Mouse (Mus musculus) MEL (cell line): ENCODE results near the gene Snd1. TPM values are rescaled to one million over a fixed set of nuclear protein-coding genes. Genes with fewer than 3 reads are reported as not detected.

Source experiments
- DNase-seq: peaks from one replicate; pipeline ENCODE4 v3.0.0; 2011; ENCODE audit warnings: low read depth, low spot score
- H3K27ac ChIP-seq: 2 replicates; pipeline ENCODE4 v1.5.1; 2012; ENCODE audit warnings: low read depth, mild to moderate bottlenecking, control low read depth, low read length, moderate library complexity; ENCODE audit not compliant: control insufficient read depth
- H3K27me3 ChIP-seq, 2 experiments: fragments of 150-350 bp in 1 of 2; sonication (generic) in 1 of 2; 2 replicates each; pipeline ENCODE4 v1.6.1; 2012; ENCODE audit warnings: low read length in 2 of 2, mild to moderate bottlenecking in 2 of 2, improper control_type of control experiment in 1 of 2, moderate library complexity in 1 of 2; ENCODE audit not compliant: insufficient read depth in 2 of 2, control insufficient read depth in 1 of 2
- H3K36me3 ChIP-seq, 2 experiments: 2 replicates each; pipeline ENCODE4 v1.6.1; 2012 to 2014; ENCODE audit warnings: low read length in 2 of 2, improper control_type of control experiment in 1 of 2, inconsistent platforms in 1 of 2, mild to moderate bottlenecking in 1 of 2; ENCODE audit not compliant: insufficient read depth in 2 of 2, control insufficient read depth in 1 of 2
- H3K4me1 ChIP-seq, 2 experiments: fragments of 150-350 bp in 1 of 2; sonication (generic) in 1 of 2; 2 replicates each; pipeline ENCODE4 v1.6.1; 2012; ENCODE audit warnings: low read length in 2 of 2, improper control_type of control experiment in 1 of 2, mild to moderate bottlenecking in 1 of 2; ENCODE audit not compliant: insufficient read depth in 2 of 2, control insufficient read depth in 1 of 2
- H3K4me3 ChIP-seq, 2 experiments: fragments of 150-350 bp in 1 of 2; sonication (generic) in 1 of 2; 2 replicates each; pipeline ENCODE4 v1.5.1; 2012; ENCODE audit warnings: low read depth in 2 of 2, low read length in 2 of 2, mild to moderate bottlenecking in 2 of 2, moderate library complexity in 2 of 2, control low read depth in 1 of 2, improper control_type of control experiment in 1 of 2; ENCODE audit not compliant: control insufficient read depth in 1 of 2, insufficient read depth in 1 of 2
- H3K79me2 ChIP-seq: 2 replicates; pipeline ENCODE4 v1.6.1; 2012; ENCODE audit warnings: mild to moderate bottlenecking, low read length, moderate library complexity; ENCODE audit not compliant: control insufficient read depth, poor library complexity, insufficient read depth
- H3K9ac ChIP-seq: 2 replicates; pipeline ENCODE4 v1.6.1; 2012; ENCODE audit warnings: low read depth, mild to moderate bottlenecking, control low read depth, low read length, moderate library complexity; ENCODE audit not compliant: control insufficient read depth, poor library complexity, severe bottlenecking
- H3K9me3 ChIP-seq: fragments of 150-350 bp; sonication (generic); replicated peaks from 2 replicates; pipeline ENCODE4 v1.6.1; 2012; ENCODE audit warnings: mild to moderate bottlenecking, low read length, improper control_type of control experiment, moderate library complexity; ENCODE audit not compliant: insufficient read depth
- BHLHE40 ChIP-seq: IDR thresholded peaks from 2 replicates; pipeline ENCODE4 v1.6.1; 2012; ENCODE audit warnings: low read depth, mild to moderate bottlenecking, inconsistent platforms, low read length, improper control_type of control experiment, borderline replicate concordance
- CHD1 ChIP-seq: IDR thresholded peaks from 2 replicates; pipeline ENCODE4 v1.6.1; 2012; ENCODE audit warnings: low read depth, mild to moderate bottlenecking, inconsistent platforms, low read length, improper control_type of control experiment
- ELF1 ChIP-seq: IDR thresholded peaks from 2 replicates; pipeline ENCODE4 v1.6.1; 2014; ENCODE audit warnings: low read depth, mild to moderate bottlenecking, inconsistent platforms, low read length, improper control_type of control experiment, moderate library complexity
- ETS1 ChIP-seq: IDR thresholded peaks from 2 replicates; pipeline ENCODE4 v1.6.1; 2012; ENCODE audit warnings: low read depth, mild to moderate bottlenecking, inconsistent platforms, low read length, improper control_type of control experiment, moderate library complexity
- GABPA ChIP-seq: IDR thresholded peaks from 2 replicates; pipeline ENCODE4 v1.6.1; 2012; ENCODE audit warnings: low read depth, mild to moderate bottlenecking, inconsistent platforms, low read length, improper control_type of control experiment, moderate library complexity
- GATA1 ChIP-seq: IDR thresholded peaks from 2 replicates; pipeline ENCODE4 v1.6.1; 2011; ENCODE audit warnings: low read depth, low read length, improper control_type of control experiment
- JUND ChIP-seq: IDR thresholded peaks from 2 replicates; pipeline ENCODE4 v1.6.1; 2011; ENCODE audit warnings: low read depth, mild to moderate bottlenecking, improper control_type of control experiment, low read length
- KAT2A ChIP-seq: conservative IDR thresholded peaks from 2 replicates; pipeline ENCODE4 v1.6.1; 2012; ENCODE audit warnings: low read depth, low read length, improper control_type of control experiment, inconsistent platforms
- MYC ChIP-seq: IDR thresholded peaks from 2 replicates; pipeline ENCODE4 v1.6.1; 2011; ENCODE audit warnings: low read depth, mild to moderate bottlenecking, low read length, improper control_type of control experiment, moderate library complexity
- NELFE ChIP-seq: IDR thresholded peaks from 2 replicates; pipeline ENCODE4 v1.6.1; 2011; ENCODE audit warnings: low read depth, low read length, improper control_type of control experiment
- POLR2A ChIP-seq, 2 experiments: IDR thresholded peaks; 2 replicates each; pipeline ENCODE4 v1.6.1; 2011 to 2012; ENCODE audit warnings: low read length in 2 of 2, mild to moderate bottlenecking in 2 of 2, control low read depth in 1 of 2, improper control_type of control experiment in 1 of 2, low read depth in 1 of 2, moderate library complexity in 1 of 2; ENCODE audit not compliant: control insufficient read depth in 1 of 2, insufficient read depth in 1 of 2, poor library complexity in 1 of 2
- POLR2AphosphoS5 ChIP-seq: IDR thresholded peaks from 2 replicates; pipeline ENCODE4 v1.6.1; 2012; ENCODE audit warnings: low read depth, borderline replicate concordance, mild to moderate bottlenecking, inconsistent platforms, low read length, moderate library complexity, mixed read lengths
- RAD21 ChIP-seq: IDR thresholded peaks from 2 replicates; pipeline ENCODE4 v1.6.1; 2011; ENCODE audit warnings: mild to moderate bottlenecking, low read depth, low read length, improper control_type of control experiment
- RCOR1 ChIP-seq: IDR thresholded peaks from 2 replicates; pipeline ENCODE4 v1.6.1; 2012; ENCODE audit warnings: low read depth, mild to moderate bottlenecking, inconsistent platforms, low read length, improper control_type of control experiment
- SMC3 ChIP-seq: IDR thresholded peaks from 2 replicates; pipeline ENCODE4 v1.6.1; 2011; ENCODE audit warnings: low read depth, low read length, improper control_type of control experiment
- TAL1 ChIP-seq: IDR thresholded peaks from 2 replicates; pipeline ENCODE4 v1.6.1; 2012; ENCODE audit warnings: mild to moderate bottlenecking, inconsistent platforms, low read length, moderate library complexity, mixed read lengths
- TBP ChIP-seq: IDR thresholded peaks from 2 replicates; pipeline ENCODE4 v1.8.0; 2011; ENCODE audit warnings: low read depth, low read length, improper control_type of control experiment
- ZNF384 ChIP-seq: IDR thresholded peaks from 2 replicates; pipeline ENCODE4 v1.6.1; 2012; ENCODE audit warnings: low read depth, mild to moderate bottlenecking, inconsistent platforms, low read length, improper control_type of control experiment
- polyA plus RNA-seq, 2 experiments: library from polyadenylated mRNA; stranded (reverse) in 1 of 2; unstranded in 1 of 2; fragments of >175 nt in 1 of 2; fragments of >200 nt in 1 of 2; gene quantifications; 2 replicates each; pipeline versions ENCODE4 v1.2.1 to v1.2.4; 2012; ENCODE audit warnings: low replicate concordance in 2 of 2, low read depth in 1 of 2; ENCODE audit not compliant: insufficient read length in 2 of 2, insufficient read depth in 1 of 2, missing spikeins in 1 of 2
- total RNA-seq: library from RNA; depleted of rRNA; stranded (reverse); fragments of 300-350 nt; gene quantifications from 2 replicates; pipeline ENCODE4 v1.2.3, GENCODE M21; 2012

Gene Snd1
- total and polyA plus RNA-seq, 3 experiments, result 192 to 280 TPM; not detected in 1

- no peak overlapping the region for H3K27ac ChIP-seq
- TF ChIP-seq KAT2A, result no peak
- TF ChIP-seq TAL1, result no peak
- no peak for TF ChIP-seq SMC3
- no peak for TF ChIP-seq GABPA
- no peak for TF ChIP-seq CHD1
- no peak for TF ChIP-seq ELF1
- TF ChIP-seq POLR2AphosphoS5, result no peak
- no peak for TF ChIP-seq GATA1
- TF ChIP-seq RAD21, result no peak
- no peak for TF ChIP-seq ZNF384
- TF ChIP-seq TBP, result no peak
- TF ChIP-seq JUND, result no peak
- TF ChIP-seq NELFE, result no peak
- TF ChIP-seq ETS1, result no peak
- no peak overlapping the region for H3K9ac ChIP-seq
- H3K36me3 ChIP-seq, result peaks cover 0 to 46% of the 10 kb centered on the region in 2 experiments; a peak in 2 of 4 replicates
- H3K4me1 ChIP-seq, result no peaks in the 10 kb centered on the region
- H3K79me2 ChIP-seq, result no peaks in the 10 kb centered on the region
- no peaks in the 10 kb centered on the region for H3K27me3 ChIP-seq
- DNase-seq, result no peak
- H3K4me3 ChIP-seq, result no peak overlapping the region
- H3K9me3 ChIP-seq, result no peaks in the 10 kb centered on the region
These were observed 74.4 kb downstream of the Snd1 start for GRCm38 (mm10) chr6:28549374-28549773.

GRCm38 (mm10) chr6:28550255-28551004, 75.5 kb downstream of the Snd1 start:
- no peak for DNase-seq
- no peaks in the 10 kb centered on the region for H3K9me3 ChIP-seq
- H3K4me1 ChIP-seq, result no peaks in the 10 kb centered on the region
- H3K4me3 ChIP-seq, result no peak overlapping the region
- TF ChIP-seq POLR2A (IDR thresholded peaks at IDR 0.05; ENCODE audit: control insufficient read depth in 1 of 2, insufficient read depth in 1 of 2, low read depth in 1 of 2, low read length in 2 of 2, poor library complexity in 1 of 2) (no peak; a peak in 1 of 4 replicates), JUND (no peak), RCOR1 (no peak), TAL1 (no peak), CHD1 (no peak), GATA1 (no peak), GABPA (no peak), MYC (no peak), BHLHE40 (no peak), ZNF384 (no peak)
- H3K9ac ChIP-seq, result no peak overlapping the region
- no peaks in the 10 kb centered on the region for H3K79me2 ChIP-seq
- H3K27ac ChIP-seq, result no peak overlapping the region
- H3K36me3 ChIP-seq, result peaks cover 0 to 45% of the 10 kb centered on the region in 2 experiments; a peak in 2 of 4 replicates
- H3K27me3 ChIP-seq, result no peaks in the 10 kb centered on the region
